7 mouse cellular contexts compared by ENCODE assay signal in genomic region chr7:3302556-3303275, GRCm38 (mm10). TPM values are rescaled to one million over a fixed set of nuclear protein-coding genes. Genes with fewer than 3 reads are reported as not detected.
DNase-seq lines count a peak whose midpoint lies in the region; ATAC-seq and TF ChIP-seq lines count a peak whose summit lies in the region.

No protein-coding gene starts in this region.

- 2% methylated on average over 16 of the region's 16 CpGs for WGBS in forebrain, embryonic 12.5 days
- WGBS in intestine, postnatal 0 days, result 2% methylated on average over 16 of the region's 16 CpGs
- WGBS in midbrain, embryonic 15.5 days, result 1% methylated on average over 16 of the region's 16 CpGs
- 7% methylated on average over 16 of the region's 16 CpGs for WGBS in thymus, adult 2 months

- peak overlapping the region; percentile 59; the same call in 1 of the 2 replicates for H3K9ac ChIP-seq in forebrain, embryonic 12.5 days
- H3K9ac ChIP-seq in intestine, postnatal 0 days (ENCODE audit: low read depth, low read length), result peak overlapping the region; percentile 43; the same call in 1 of the 2 replicates
- H3K9ac ChIP-seq in midbrain, embryonic 15.5 days, result peak overlapping the region; percentile 17; the same call in 1 of the 2 replicates

- no peaks in the 10 kb centered on the region for H3K9me3 ChIP-seq in forebrain, embryonic 12.5 days
- H3K9me3 ChIP-seq in intestine, postnatal 0 days (ENCODE audit: control insufficient read depth), result no peaks in the 10 kb centered on the region
- H3K9me3 ChIP-seq in midbrain, embryonic 15.5 days, result no peaks in the 10 kb centered on the region

- no peak for TF ChIP-seq POLR2A in thymus, adult 2 months (IDR thresholded peaks at IDR 0.05; ENCODE audit: control insufficient read depth, extremely low read depth, insufficient read depth, low read length, poor library complexity)

- 0 out of 2 replicates have a peak, but pooled peaks have one; percentile 7 for ATAC-seq in forebrain, embryonic 12.5 days (ENCODE audit: low FRiP score)
- 0 out of 2 replicates have a peak, but pooled peaks have one; percentile 11 for ATAC-seq in intestine, postnatal 0 days
- ATAC-seq in midbrain, embryonic 15.5 days (replicated peaks), result peak; percentile 34; the same call in 1 of the 2 replicates

- peaks cover 34% of the 10 kb centered on the region for H3K4me1 ChIP-seq in forebrain, embryonic 12.5 days
- H3K4me1 ChIP-seq in intestine, postnatal 0 days (replicated peaks; ENCODE audit: control insufficient read depth, insufficient read depth, low read length), result peaks cover 7% of the 10 kb centered on the region
- H3K4me1 ChIP-seq in midbrain, embryonic 15.5 days, result peaks cover 39% of the 10 kb centered on the region
- H3K4me1 ChIP-seq in thymus, adult 2 months (replicated peaks; ENCODE audit: control insufficient read depth, insufficient read depth, low read length), result peaks cover 5% of the 10 kb centered on the region; the same call in 1 of the 2 replicates

- TF ChIP-seq CTCF in intestine, postnatal 0 days (IDR thresholded peaks at IDR 0.05; ENCODE audit: low read depth), result peak; percentile 82
- TF ChIP-seq CTCF in thymus, adult 2 months (IDR thresholded peaks at IDR 0.05; ENCODE audit: borderline replicate concordance, control insufficient read depth, extremely low read depth, insufficient read depth, low read length, poor library complexity), result no peak

- H3K4me2 ChIP-seq in forebrain, embryonic 12.5 days, result peak overlapping the region; percentile 85
- H3K4me2 ChIP-seq in intestine, postnatal 0 days (replicated peaks; ENCODE audit: low read depth), result peak overlapping the region; percentile 75
- peak overlapping the region; percentile 93 for H3K4me2 ChIP-seq in midbrain, embryonic 15.5 days

- no peak overlapping the region for H3K27ac ChIP-seq in forebrain, embryonic 12.5 days
- H3K27ac ChIP-seq in intestine, postnatal 0 days (ENCODE audit: low read depth, low read length), result no peak overlapping the region
- H3K27ac ChIP-seq in midbrain, embryonic 15.5 days, result 0 out of 2 replicates have a peak overlapping the region, but pooled peaks have one; percentile 25
- no peak overlapping the region for H3K27ac ChIP-seq in thymus, adult 2 months (ENCODE audit: control insufficient read depth, insufficient read depth, low read length)

- peaks cover 3% of the 10 kb centered on the region; the same call in 1 of the 2 replicates for H3K36me3 ChIP-seq in forebrain, embryonic 12.5 days (replicated peaks)
- peaks cover 16% of the 10 kb centered on the region for H3K36me3 ChIP-seq in intestine, postnatal 0 days (ENCODE audit: control insufficient read depth, insufficient read depth)
- 0 out of 2 replicates have a peak, but pooled peaks cover 4% of the 10 kb centered on the region for H3K36me3 ChIP-seq in midbrain, embryonic 15.5 days (replicated peaks)
- no peaks in the 10 kb centered on the region for H3K36me3 ChIP-seq in thymus, adult 2 months (ENCODE audit: control insufficient read depth, insufficient read depth, low read length)

- peaks cover 59% of the 10 kb centered on the region for H3K27me3 ChIP-seq in forebrain, embryonic 12.5 days
- H3K27me3 ChIP-seq in intestine, postnatal 0 days (replicated peaks; ENCODE audit: control insufficient read depth, insufficient read depth, low read length), result peaks cover 33% of the 10 kb centered on the region
- H3K27me3 ChIP-seq in midbrain, embryonic 15.5 days (replicated peaks), result peaks cover 20% of the 10 kb centered on the region
- peaks cover 6% of the 10 kb centered on the region; the same call in 1 of the 2 replicates for H3K27me3 ChIP-seq in thymus, adult 2 months (ENCODE audit: control insufficient read depth, insufficient read depth, low read length)

- peak; percentile 79 for DNase-seq in ES-CJ7 (ENCODE audit: low read depth, low spot score)
- DNase-seq in ZHBTc4 (ENCODE audit: low read depth, low spot score), result peak; percentile 78
- DNase-seq in thymus, adult 2 months, result no peak
- DNase-seq in right cerebral cortex, postnatal 36 days (ENCODE audit: low spot score in 2 of 2), result no peak

- H3K4me3 ChIP-seq in forebrain, embryonic 12.5 days (replicated peaks), result peak overlapping the region; percentile 45
- peak overlapping the region; percentile 36 for H3K4me3 ChIP-seq in intestine, postnatal 0 days (ENCODE audit: low read depth, low read length)
- H3K4me3 ChIP-seq in midbrain, embryonic 15.5 days, result peak overlapping the region; percentile 48
- no peak overlapping the region for H3K4me3 ChIP-seq in thymus, adult 2 months (ENCODE audit: control insufficient read depth, insufficient read depth, low read length)

RNA-seq across cellular contexts. Expression of gene Prkcg, which starts 13.7 kb away (rescaled TPM):
- polyA plus RNA-seq in forebrain, embryonic 12.5 days (2016; fragmentation: Nextera tagmentation; extraction: Ambion mirVana), result 0.73 and 2.4 TPM in 2 replicates
- polyA plus RNA-seq in intestine, postnatal 0 days (2015; fragmentation: Nextera tagmentation; extraction: Ambion mirVana), result 0.10 and 0.57 TPM in 2 replicates
- polyA plus RNA-seq in midbrain, embryonic 15.5 days (2015; fragmentation: Nextera tagmentation; extraction: Ambion mirVana), result 2.3 and 2.4 TPM in 2 replicates
- 0.86 and 0.94 TPM in 2 replicates for polyA plus RNA-seq in thymus, adult 2 months (2012; rRNA removed)

RNA-seq across cellular contexts. Expression of gene Myadm, which starts 13.8 kb away (rescaled TPM):
- polyA plus RNA-seq in forebrain, embryonic 12.5 days (2016; fragmentation: Nextera tagmentation; extraction: Ambion mirVana), result 21.3 and 23.2 TPM in 2 replicates
- 71.3 and 75.3 TPM in 2 replicates for polyA plus RNA-seq in intestine, postnatal 0 days (2015; fragmentation: Nextera tagmentation; extraction: Ambion mirVana)
- 33.3 and 34.5 TPM in 2 replicates for polyA plus RNA-seq in midbrain, embryonic 15.5 days (2015; fragmentation: Nextera tagmentation; extraction: Ambion mirVana)
- polyA plus RNA-seq in thymus, adult 2 months (2012; rRNA removed), result 62.1 and 86.4 TPM in 2 replicates

RNA-seq across cellular contexts. Expression of gene Cacng7, which starts 30.0 kb away (rescaled TPM):
- polyA plus RNA-seq in forebrain, embryonic 12.5 days (2016; fragmentation: Nextera tagmentation; extraction: Ambion mirVana), result 3.9 and 4.0 TPM in 2 replicates
- polyA plus RNA-seq in intestine, postnatal 0 days (2015; fragmentation: Nextera tagmentation; extraction: Ambion mirVana), result 0.63 and 0.86 TPM in 2 replicates
- polyA plus RNA-seq in midbrain, embryonic 15.5 days (2015; fragmentation: Nextera tagmentation; extraction: Ambion mirVana), result 4.0 TPM in 2 replicates
- 2.6 and 2.7 TPM in 2 replicates for polyA plus RNA-seq in thymus, adult 2 months (2012; rRNA removed)

RNA-seq across cellular contexts. Expression of gene Nlrp12, which starts 53.2 kb away (rescaled TPM):
- not detected in 2 replicates for polyA plus RNA-seq in forebrain, embryonic 12.5 days (2016; fragmentation: Nextera tagmentation; extraction: Ambion mirVana)
- not detected in 2 replicates for polyA plus RNA-seq in intestine, postnatal 0 days (2015; fragmentation: Nextera tagmentation; extraction: Ambion mirVana)
- polyA plus RNA-seq in midbrain, embryonic 15.5 days (2015; fragmentation: Nextera tagmentation; extraction: Ambion mirVana), result 0.05 TPM in 2 replicates
- 0.11 and 0.13 TPM in 2 replicates for polyA plus RNA-seq in thymus, adult 2 months (2012; rRNA removed)

Comparison
In these comparisons a context has a peak if more than half of its experiments do, and no peak if none do; other contexts are left out.
1. DNase-seq: peak in ES-CJ7 (single experiment) and ZHBTc4 (single experiment); none in thymus, adult 2 months (single experiment) and right cerebral cortex, postnatal 36 days (0 of 2).
2. Peak in every context shown above with its lines, with median percentiles within 50 percentile points of each other: ATAC-seq, H3K4me2 ChIP-seq and H3K9ac ChIP-seq.